Mouse (Mus musculus): Measurements from ENCODE around the gene Pdhb.
A peak's percentile ranks its signal among the peaks of the same experiment; 100 is the strongest.

The Pdhb gene

DNA sequence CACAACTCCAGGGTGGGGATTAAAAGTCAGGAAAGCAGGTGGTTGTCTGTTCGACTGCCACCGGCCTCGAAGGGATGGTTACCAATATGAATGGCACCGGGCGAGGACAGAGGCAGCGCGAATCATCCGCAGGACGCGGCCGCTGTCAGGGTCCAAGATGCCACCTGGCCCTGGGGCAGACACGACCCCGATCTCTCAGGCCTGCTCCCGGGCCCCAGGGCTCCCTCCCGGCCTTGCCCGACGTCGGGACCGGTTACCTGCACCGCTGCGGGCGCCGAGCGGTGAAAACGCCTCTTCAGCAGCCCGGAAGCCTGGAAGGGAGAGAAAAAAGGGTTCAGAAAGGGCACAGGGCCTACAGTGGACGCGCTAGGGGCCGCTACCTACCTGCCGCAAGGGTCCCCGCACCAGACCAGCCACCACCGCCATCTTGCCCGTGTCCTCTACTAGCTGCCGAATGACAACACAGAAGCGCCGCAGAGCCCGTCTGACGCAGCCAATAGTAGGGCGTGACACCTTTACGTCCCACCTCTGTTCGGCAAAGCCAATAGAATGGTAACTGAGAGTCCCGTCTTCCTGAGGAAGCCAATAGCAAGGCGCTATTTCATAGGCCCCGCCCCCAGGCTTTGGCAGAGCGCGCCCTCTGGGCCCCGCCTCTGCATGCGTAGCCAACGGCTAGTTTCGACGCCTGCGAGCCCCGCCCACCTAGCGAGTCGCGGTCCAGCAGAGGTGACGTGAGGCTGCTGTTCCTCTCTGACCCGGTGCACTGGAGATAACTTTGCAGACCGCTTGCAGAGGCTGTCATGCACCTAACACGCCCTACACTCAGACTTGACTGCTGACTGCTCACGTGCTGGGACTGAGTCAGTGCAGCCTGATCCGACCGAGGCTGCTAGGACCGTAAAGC, at the start of gene Pdhb:
Gene Pdhb (minus strand): TSS at position 519 of the 904 bp plus-strand sequence.
- peak; percentile 100 for DNase-seq (ENCODE audit: low spot score in 2 of 2)

DNA sequence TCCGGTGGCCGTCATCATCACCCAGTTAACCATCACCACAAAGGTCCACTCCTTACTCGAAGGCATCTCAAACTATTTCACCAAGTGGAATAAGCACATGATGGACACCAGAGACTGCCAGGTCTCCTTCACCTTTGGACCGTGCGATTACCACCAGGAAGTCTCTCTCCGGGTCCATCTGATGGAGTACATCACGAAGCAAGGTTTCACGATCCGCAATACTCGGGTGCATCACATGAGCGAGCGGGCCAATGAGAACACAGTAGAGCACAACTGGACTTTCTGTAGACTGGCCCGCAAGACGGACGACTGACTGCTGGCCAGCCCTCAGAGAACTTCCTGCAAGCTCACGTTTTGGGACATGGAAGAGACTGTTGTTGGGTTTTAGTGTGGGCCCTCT, 49.7 kb upstream of the Pdhb start:
- DNase-seq (ENCODE audit: low spot score in 2 of 2): no peak

DNA sequence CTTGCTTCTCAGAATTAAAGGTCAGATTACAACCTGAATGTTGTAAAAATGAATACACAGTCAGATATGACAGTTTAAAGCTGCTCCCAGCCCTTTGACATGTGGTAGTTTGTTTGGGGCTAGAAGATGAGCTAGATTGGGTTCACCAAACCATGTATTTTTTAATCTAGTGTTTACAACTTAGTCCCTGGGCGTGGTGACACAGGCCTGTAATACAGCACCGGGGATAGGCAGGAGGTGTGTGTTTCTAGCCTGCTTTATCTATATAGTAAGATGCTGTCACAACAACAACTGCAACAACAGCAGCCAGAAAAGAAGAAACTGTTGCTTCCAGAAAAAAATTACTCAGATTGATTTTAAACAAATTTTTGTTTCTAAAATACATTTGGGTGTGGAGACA, 48.1 kb upstream of the Pdhb start:
- DNase-seq (ENCODE audit: low spot score in 2 of 2): no peak

DNA sequence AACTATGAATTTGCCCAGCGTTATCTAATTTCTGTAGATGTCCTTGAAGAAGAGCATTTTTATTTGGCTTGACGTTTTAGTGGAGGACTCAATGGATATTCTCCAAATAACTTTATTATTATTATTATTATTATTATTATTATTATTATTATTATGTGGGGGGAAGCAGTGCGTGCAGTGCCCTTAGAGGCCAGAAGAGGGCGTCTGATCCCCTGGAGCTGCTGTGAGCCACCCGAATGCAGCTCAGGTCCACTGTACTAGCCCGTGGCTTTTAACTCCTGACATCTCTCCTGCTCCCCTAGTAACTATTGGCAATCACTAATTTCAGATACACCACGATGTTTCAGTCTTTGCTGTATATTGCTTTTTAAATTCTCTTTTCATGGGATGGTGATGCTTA, 47.5 kb upstream of the Pdhb start:
- no peak for DNase-seq (ENCODE audit: low spot score in 2 of 2)

DNA sequence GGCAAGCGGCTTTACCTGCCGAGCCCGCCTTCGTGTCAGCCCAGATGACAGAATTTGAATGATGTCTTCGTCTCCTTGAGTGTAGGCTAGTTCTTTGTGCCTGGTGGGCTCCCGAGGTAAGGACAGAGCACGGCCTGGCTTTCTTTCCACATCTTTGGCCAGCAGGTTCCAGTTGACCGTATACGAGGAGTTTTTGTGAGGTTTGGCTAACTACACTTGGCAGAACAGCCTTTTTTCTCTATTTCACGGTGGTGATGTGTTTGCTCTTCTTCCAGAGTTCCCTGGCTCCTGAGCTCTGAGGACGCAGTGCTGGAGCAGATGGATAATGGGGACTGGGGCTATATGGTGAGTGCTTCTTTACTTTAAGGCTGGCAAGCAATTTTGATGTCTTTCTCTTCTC, 47.1 kb upstream of the Pdhb start:
- DNase-seq (ENCODE audit: low spot score in 2 of 2): no peak

DNA sequence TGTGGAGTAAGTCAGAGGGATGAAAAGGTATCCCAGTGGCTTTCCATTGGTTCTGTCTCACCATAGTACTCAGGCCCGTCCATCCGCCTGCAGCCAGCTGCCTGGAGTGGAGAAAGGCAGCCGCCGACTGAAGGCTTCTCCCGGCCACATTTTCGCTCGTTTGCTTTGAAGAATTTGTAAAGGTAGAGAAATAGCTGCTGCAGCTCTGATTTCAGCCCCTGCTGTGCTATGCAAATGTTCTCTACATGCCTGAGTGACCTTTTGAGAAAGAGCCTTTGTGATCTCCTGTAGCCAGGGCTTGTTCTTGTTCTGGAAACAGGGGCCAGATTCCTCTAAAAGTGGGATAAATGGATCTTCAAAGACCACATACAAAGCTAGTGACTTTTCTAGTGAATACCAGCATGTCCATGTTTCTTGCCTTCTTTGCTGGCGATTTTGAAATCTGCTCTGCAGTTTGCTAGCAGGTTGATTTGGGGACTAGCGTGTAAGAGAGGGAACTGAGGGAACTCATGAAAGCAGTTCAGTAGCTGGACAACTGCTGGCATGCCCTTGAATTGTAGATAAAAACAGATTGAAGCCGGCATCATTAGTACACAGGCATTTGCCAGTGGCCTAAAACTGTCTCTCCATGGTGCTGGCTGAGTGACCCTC, 46.0 kb upstream of the Pdhb start:
- peak in 1 of 2 experiments; percentile 13 for DNase-seq (ENCODE audit: low spot score in 2 of 2)

- no peak for DNase-seq (ENCODE audit: low spot score in 2 of 2)
Measured at GRCm38 (mm10) chr14:8218238-8218637, 45.4 kb upstream of the Pdhb start.

- no peak for DNase-seq (ENCODE audit: low spot score in 2 of 2)
Measured at GRCm38 (mm10) chr14:8216100-8216499, 43.3 kb upstream of the Pdhb start.

DNA sequence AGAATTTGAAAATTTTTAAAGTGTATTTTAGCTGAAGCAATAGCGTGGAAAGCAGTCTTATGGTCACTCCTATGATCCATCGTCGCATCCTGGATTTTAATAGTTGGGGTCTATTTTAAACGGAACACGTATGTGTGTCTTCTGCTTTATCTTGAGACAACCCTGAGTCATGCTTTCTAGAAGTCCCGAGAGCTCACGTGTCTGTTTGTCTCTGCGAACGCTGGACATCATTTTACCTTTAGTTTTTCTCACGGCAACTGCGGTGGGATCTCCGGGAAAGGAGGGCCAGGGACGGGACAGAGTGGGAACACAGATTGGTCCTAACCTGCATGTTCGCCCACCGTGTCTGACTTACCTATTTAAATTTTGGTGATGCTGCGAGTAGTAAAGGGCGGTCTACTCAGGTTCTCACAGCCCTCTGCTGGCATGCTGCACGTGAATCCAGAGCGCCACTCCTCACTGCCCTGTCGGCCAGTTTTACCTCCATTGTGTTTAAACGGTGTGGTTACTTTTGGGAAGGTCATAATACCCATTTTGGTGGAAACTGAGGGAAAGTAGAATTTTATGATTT, 42.5 kb upstream of the Pdhb start:
- DNase-seq (ENCODE audit: low spot score in 2 of 2): no peak

- DNase-seq (ENCODE audit: low spot score in 2 of 2): peak; percentile 5 to 28
Measured at GRCm38 (mm10) chr14:8214299-8215207, 41.7 kb upstream of the Pdhb start.

DNA sequence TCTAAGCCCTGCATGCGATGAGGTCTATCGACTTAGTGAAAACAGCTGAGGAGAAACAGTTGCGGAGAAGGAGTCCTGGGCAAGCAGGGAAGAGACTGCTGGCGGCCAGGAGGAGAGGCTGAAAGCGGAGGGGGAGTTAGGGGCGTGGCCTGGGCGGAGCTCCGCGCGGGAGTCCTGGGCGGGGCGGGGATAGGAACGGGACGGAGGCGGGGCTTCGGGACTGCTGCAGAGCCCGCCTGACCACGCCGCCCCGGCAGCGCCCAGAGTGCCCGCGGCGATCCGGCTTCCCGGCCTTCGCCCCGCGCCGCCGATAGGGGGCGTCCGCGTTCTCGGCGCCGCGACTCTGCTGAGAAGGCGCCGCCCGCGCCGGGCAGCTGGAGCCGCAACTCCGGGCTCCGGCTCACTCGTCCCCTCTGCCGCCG, 41.0 kb upstream of the Pdhb start, which contains the start of gene Kctd6:
Gene Kctd6 (plus strand): TSS at position 338 of the 422 bp plus-strand sequence.
- peak; percentile 96 to 97 for DNase-seq (ENCODE audit: low spot score in 2 of 2)

DNA sequence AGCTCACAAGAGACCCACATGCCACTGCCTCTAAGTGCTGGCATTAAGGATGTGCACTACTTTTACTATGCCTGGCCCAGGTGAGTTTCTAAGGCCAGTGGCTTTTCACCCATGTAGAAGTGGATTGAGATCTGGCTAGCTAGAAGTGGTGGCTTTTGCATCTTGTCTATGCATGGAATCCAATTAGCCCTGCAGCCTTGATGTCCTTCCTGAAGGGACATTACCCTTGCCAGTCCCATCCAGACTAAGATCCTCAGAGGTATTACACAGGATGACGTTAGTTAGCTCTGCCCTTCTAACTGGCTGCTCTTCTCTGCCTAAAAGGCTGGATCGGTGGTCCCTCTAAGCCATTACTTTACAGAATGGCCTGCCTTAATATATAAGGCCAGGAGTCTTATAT, 40.2 kb upstream of the Pdhb start:
- DNase-seq (ENCODE audit: low spot score in 2 of 2): no peak

- no peak for DNase-seq (ENCODE audit: low spot score in 2 of 2)
Measured at GRCm38 (mm10) chr14:8209896-8210295, 37.1 kb upstream of the Pdhb start.

DNA sequence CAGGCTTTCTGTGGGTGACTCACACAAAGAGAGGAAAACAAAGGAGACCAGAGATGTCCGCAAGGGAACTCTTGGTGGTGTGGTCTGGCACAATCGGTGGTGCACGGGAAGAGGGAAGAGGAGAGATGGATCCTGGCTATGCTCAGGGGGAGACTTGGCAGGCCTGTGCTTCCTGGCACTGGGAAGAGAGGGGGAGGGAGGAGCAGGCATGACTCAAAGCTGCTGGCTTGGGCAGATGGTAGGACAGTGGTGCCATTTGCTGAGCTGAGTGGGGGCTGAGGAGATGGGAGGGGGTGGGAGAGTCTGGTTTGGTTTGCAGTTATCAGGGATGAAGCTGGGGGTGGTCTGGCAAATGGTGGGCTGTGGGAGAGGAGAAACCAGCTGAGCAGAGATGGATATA, 36.1 kb upstream of the Pdhb start:
- DNase-seq (ENCODE audit: low spot score in 2 of 2): no peak

GRCm38 (mm10) chr14:8207543-8207942, 34.7 kb upstream of the Pdhb start:
- no peak for DNase-seq (ENCODE audit: low spot score in 2 of 2)

DNA sequence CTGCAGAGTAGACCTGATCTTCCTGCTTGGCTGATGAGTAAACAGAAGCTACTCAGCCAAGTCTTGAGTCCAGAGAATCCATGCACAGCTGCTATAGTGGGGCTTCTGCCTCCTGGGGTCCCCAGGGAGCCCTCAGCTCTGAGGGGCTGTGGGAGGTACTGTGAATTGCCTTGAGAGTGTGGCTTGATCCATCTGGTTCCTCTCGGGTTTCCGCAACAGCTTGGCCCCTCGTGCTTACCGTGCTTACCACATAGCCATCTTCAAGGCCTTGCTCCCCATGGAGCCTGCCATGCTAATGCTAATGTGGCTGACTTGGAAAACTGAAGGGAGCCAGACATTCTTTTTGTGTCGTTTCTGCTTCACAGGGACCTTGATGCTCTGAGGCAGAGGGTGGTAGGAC, 34.3 kb upstream of the Pdhb start:
- DNase-seq (ENCODE audit: low spot score in 2 of 2): no peak

DNA sequence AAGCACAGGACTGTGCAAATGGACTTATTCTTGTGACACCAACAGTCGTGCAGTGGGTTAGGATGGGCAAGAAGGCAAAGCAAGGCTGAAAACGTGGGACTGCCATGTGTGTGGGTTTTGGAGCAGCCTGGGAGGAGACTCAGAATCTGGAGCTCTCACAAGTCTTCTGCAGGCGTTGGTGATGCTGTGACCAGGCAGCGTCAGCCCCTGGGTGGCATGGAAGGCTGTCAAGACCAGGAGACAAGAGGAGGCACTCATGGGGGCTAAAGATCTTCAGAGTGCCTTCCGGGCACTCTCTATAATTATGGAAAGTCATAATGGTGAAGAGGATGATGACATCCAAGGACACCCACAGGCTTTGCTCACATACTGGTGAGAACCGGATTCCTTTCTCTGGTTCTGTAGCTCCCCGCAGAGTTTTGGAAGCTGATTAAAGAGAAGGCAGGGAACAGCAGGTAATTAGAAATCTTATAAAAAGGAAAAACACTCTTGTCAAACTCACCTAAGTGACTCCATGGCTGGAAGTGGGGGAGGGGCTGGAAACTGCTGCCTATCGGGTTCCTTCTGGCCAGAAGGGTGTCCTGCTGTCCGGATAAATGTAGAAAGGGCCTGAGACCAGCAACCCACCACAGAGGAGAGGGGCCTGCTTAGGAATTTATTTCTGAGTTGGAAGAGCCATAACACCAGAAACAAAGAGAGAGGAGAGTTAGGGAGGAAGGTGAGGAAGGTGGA, 33.5 kb upstream of the Pdhb start:
- no peak for DNase-seq (ENCODE audit: low spot score in 2 of 2)

DNA sequence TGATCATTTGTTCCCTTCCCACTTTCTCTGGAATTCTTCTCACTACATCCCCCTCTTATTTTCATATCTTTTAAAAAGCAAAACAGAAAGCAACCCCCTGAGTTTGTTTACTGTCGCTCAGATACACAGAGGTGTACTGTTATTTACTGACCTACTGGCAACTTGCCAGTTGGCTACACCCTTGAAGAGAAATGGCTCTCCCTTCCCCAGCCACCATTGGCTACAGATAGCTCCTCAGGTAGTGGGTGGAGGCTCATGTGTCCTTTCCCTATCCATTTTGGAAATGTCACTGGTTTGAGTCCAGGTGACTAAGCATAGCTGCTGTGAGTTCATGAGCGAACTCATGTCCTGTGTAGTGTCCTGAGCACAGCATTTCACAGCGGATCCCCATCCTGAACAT, 28.9 kb upstream of the Pdhb start:
- no peak for DNase-seq (ENCODE audit: low spot score in 2 of 2)

- no peak for DNase-seq (ENCODE audit: low spot score in 2 of 2)
Measured at GRCm38 (mm10) chr14:8200769-8201168, 27.9 kb upstream of the Pdhb start.

GRCm38 (mm10) chr14:8192727-8193126, 19.9 kb upstream of the Pdhb start:
- DNase-seq (ENCODE audit: low spot score in 2 of 2): no peak

Measured in spleen, postnatal 36 days (tissue).